In genomic region chr7:43452609-43453008, GRCm38 (mm10) we compare ENCODE assay signal across 10 mouse cellular contexts. TPM values are rescaled to one million over a fixed set of nuclear protein-coding genes. Genes with fewer than 3 reads are reported as not detected.
DNase-seq lines count a peak whose midpoint lies in the region; ATAC-seq and TF ChIP-seq lines count a peak whose summit lies in the region.
"Had no signal": no experiment of that assay in that cellular context is flagged by ENCODE, and none has a peak within 500 bp of the region (broad histone marks: within the 10 kb centered on the region; RNA-seq: fewer than 3 reads in every experiment).

No protein-coding gene starts in this region.

- no peak overlapping the region for H3K9ac ChIP-seq in heart, adult 2 months (ENCODE audit: low read depth, low read length)
- H3K9ac ChIP-seq in liver, adult 2 months (ENCODE audit: low read depth, low read length) = no peak overlapping the region
- no peak overlapping the region for H3K9ac ChIP-seq in intestine, embryonic 16.5 days (ENCODE audit: low read depth, low read length)
- H3K9ac ChIP-seq: neural tube, embryonic 12.5 days had no signal

- no peak overlapping the region for H3K27ac ChIP-seq in heart, adult 2 months
- H3K27ac ChIP-seq in liver, adult 2 months (replicated peaks; ENCODE audit: insufficient read depth, low read depth, low read length) = no peak overlapping the region
- no peak overlapping the region for H3K27ac ChIP-seq in intestine, embryonic 16.5 days (ENCODE audit: low read length)
- H3K27ac ChIP-seq: neural tube, embryonic 12.5 days had no signal

- 50% methylated on average over 4 of the region's 4 CpGs for WGBS in heart, adult 2 months
- WGBS in liver, adult 2 months = 60% methylated on average over 4 of the region's 4 CpGs
- 52% methylated on average over 4 of the region's 4 CpGs for WGBS in intestine, embryonic 16.5 days

- no peaks in the 10 kb centered on the region for H3K27me3 ChIP-seq in heart, adult 2 months (ENCODE audit: control insufficient read depth, insufficient read depth, low read length)
- H3K27me3 ChIP-seq in liver, adult 2 months (ENCODE audit: control insufficient read depth, insufficient read depth, low read length) = no peaks in the 10 kb centered on the region
- no peaks in the 10 kb centered on the region for H3K27me3 ChIP-seq in intestine, embryonic 16.5 days (replicated peaks; ENCODE audit: control insufficient read depth, insufficient read depth, low read length)
- H3K27me3 ChIP-seq: neural tube, embryonic 12.5 days had no signal

- no peak for ATAC-seq in intestine, embryonic 16.5 days

- H3K79me2 ChIP-seq in heart, adult 2 months (replicated peaks; ENCODE audit: control insufficient read depth, insufficient read depth, low read length) = no peaks in the 10 kb centered on the region; the same call in 1 of the 2 replicates
- no peaks in the 10 kb centered on the region; the same call in 1 of the 2 replicates for H3K79me2 ChIP-seq in liver, adult 2 months (ENCODE audit: control insufficient read depth, insufficient read depth, low read length)

- peak; percentile 43 for TF ChIP-seq CTCF in heart, adult 2 months (IDR thresholded peaks at IDR 0.05)
- TF ChIP-seq CTCF in liver, adult 2 months (IDR thresholded peaks at IDR 0.05; ENCODE audit: low read depth, low read length) = peak; percentile 39

- DNase-seq in heart, adult 2 months = no peak
- DNase-seq in heart, adult 11 months = no peak
- DNase-seq in urinary bladder, postnatal 14 days (ENCODE audit: low spot score) = peak; percentile 14
- no peak for DNase-seq in urinary bladder, adult 18-20 months (ENCODE audit: low spot score in 2 of 2)
- DNase-seq in liver, adult 2 months (ENCODE audit: extremely low read depth, low read depth, low spot score) = no peak
- no peak for DNase-seq in testis, postnatal 14 days (ENCODE audit: low spot score)
- DNase-seq in adipocyte (ENCODE audit: low spot score) = no peak

- H3K4me3 ChIP-seq in heart, adult 2 months = no peak overlapping the region
- no peak overlapping the region for H3K4me3 ChIP-seq in liver, adult 2 months (ENCODE audit: insufficient read depth, low read depth, low read length)
- no peak overlapping the region for H3K4me3 ChIP-seq in intestine, embryonic 16.5 days (ENCODE audit: low read length)
- H3K4me3 ChIP-seq: neural tube, embryonic 12.5 days had no signal

- peaks cover 11% of the 10 kb centered on the region; the same call in 1 of the 2 replicates for H3K4me1 ChIP-seq in heart, adult 2 months (ENCODE audit: control insufficient read depth, insufficient read depth, low read length)
- H3K4me1 ChIP-seq in liver, adult 2 months (ENCODE audit: control insufficient read depth, insufficient read depth, low read length) = peaks cover 42% of the 10 kb centered on the region
- H3K4me1 ChIP-seq in intestine, embryonic 16.5 days (ENCODE audit: control insufficient read depth, insufficient read depth, low read length) = no peaks in the 10 kb centered on the region
- H3K4me1 ChIP-seq: neural tube, embryonic 12.5 days had no signal

- H3K36me3 ChIP-seq in heart, adult 2 months (ENCODE audit: control insufficient read depth, insufficient read depth, low read length) = 0 out of 2 replicates have a peak, but pooled peaks cover 2% of the 10 kb centered on the region
- peaks cover 24% of the 10 kb centered on the region for H3K36me3 ChIP-seq in liver, adult 2 months (ENCODE audit: control insufficient read depth, insufficient read depth, low read length)
- H3K36me3 ChIP-seq in intestine, embryonic 16.5 days (ENCODE audit: control insufficient read depth, insufficient read depth, low read length) = peaks cover 13% of the 10 kb centered on the region; the same call in 1 of the 2 replicates

- TF ChIP-seq EP300 in heart, adult 2 months (IDR thresholded peaks at IDR 0.05; ENCODE audit: insufficient read depth, low read depth, low read length) = no peak

- intact Hi-C loops in heart, adult 2 months (cut with DNase I) = no loop called here

- no peak overlapping the region for H3K4me2 ChIP-seq in intestine, embryonic 16.5 days (ENCODE audit: low read depth, low read length)
- H3K4me2 ChIP-seq: neural tube, embryonic 12.5 days had no signal

- no peak for TF ChIP-seq POLR2A in heart, adult 2 months (IDR thresholded peaks at IDR 0.05; ENCODE audit: insufficient read depth, low read depth, low read length)
- TF ChIP-seq POLR2A in liver, adult 2 months (IDR thresholded peaks at IDR 0.05; ENCODE audit: extremely low read depth, insufficient read depth, low read length) = no peak

- H3K9me3 ChIP-seq in intestine, embryonic 16.5 days (ENCODE audit: control insufficient read depth, low read length) = no peaks in the 10 kb centered on the region
- H3K9me3 ChIP-seq: neural tube, embryonic 12.5 days had no signal

RNA-seq across cellular contexts. Expression of gene Gm45233, which starts 8.7 kb away (rescaled TPM):
- total RNA-seq in heart, adult 2 months (2021) = under 1 TPM; 0.73 to 0.82 TPM
- polyA plus RNA-seq in heart, adult 2 months (2012; rRNA removed) = 2.2 and 4.7 TPM in 2 replicates
- not detected in 2 replicates for total RNA-seq in liver, adult 2 months (2014; rRNA removed)
- 0.28 TPM in 1 of 2 replicates, not detected in the other for polyA plus RNA-seq in liver, adult 2 months (2012; rRNA removed)
- polyA plus RNA-seq in intestine, embryonic 16.5 days (2015; fragmentation: Nextera tagmentation; extraction: Ambion mirVana) = 0.20 and 0.32 TPM in 2 replicates

RNA-seq across cellular contexts. Expression of gene Etfb, which starts 8.7 kb away (rescaled TPM):
- 1,000 to 10,000 TPM; 1,250 to 1,384 TPM for total RNA-seq in heart, adult 2 months (2021)
- polyA plus RNA-seq in heart, adult 2 months (2012; rRNA removed) = 731 and 1,097 TPM in 2 replicates
- 473 and 572 TPM in 2 replicates for total RNA-seq in liver, adult 2 months (2014; rRNA removed)
- 330 and 416 TPM in 2 replicates for polyA plus RNA-seq in liver, adult 2 months (2012; rRNA removed)
- 551 and 568 TPM in 2 replicates for polyA plus RNA-seq in intestine, embryonic 16.5 days (2015; fragmentation: Nextera tagmentation; extraction: Ambion mirVana)

RNA-seq across cellular contexts. Expression of gene Vsig10l, which starts 10.3 kb away (rescaled TPM):
- 1 to 10 TPM; 1.0 to 1.1 TPM for total RNA-seq in heart, adult 2 months (2021)
- 3.0 TPM in 2 replicates for polyA plus RNA-seq in heart, adult 2 months (2012; rRNA removed)
- 0.37 and 0.47 TPM in 2 replicates for total RNA-seq in liver, adult 2 months (2014; rRNA removed)
- 0.80 and 1.6 TPM in 2 replicates for polyA plus RNA-seq in liver, adult 2 months (2012; rRNA removed)
- 2.7 and 2.8 TPM in 2 replicates for polyA plus RNA-seq in intestine, embryonic 16.5 days (2015; fragmentation: Nextera tagmentation; extraction: Ambion mirVana)

RNA-seq across cellular contexts. Expression of gene Cldnd2, which starts 12.0 kb away (rescaled TPM):
- not detected for total RNA-seq in heart, adult 2 months (2021)
- polyA plus RNA-seq in heart, adult 2 months (2012; rRNA removed) = not detected in 2 replicates
- not detected in 2 replicates for total RNA-seq in liver, adult 2 months (2014; rRNA removed)
- 0.17 TPM in 1 of 2 replicates, not detected in the other for polyA plus RNA-seq in liver, adult 2 months (2012; rRNA removed)
- polyA plus RNA-seq in intestine, embryonic 16.5 days (2015; fragmentation: Nextera tagmentation; extraction: Ambion mirVana) = not detected in 2 replicates
- total RNA-seq: left cerebral cortex, adult 8-10 months had no signal
- polyA plus RNA-seq: neural tube, embryonic 12.5 days had no signal

RNA-seq across cellular contexts. Expression of gene Nkg7, which starts 15.7 kb away (rescaled TPM):
- not detected for total RNA-seq in heart, adult 2 months (2021)
- polyA plus RNA-seq in heart, adult 2 months (2012; rRNA removed) = 1.6 and 4.9 TPM in 2 replicates
- total RNA-seq in liver, adult 2 months (2014; rRNA removed) = 0.81 and 1.1 TPM in 2 replicates
- 1.7 and 2.5 TPM in 2 replicates for polyA plus RNA-seq in liver, adult 2 months (2012; rRNA removed)
- 4.1 and 4.3 TPM in 2 replicates for polyA plus RNA-seq in intestine, embryonic 16.5 days (2015; fragmentation: Nextera tagmentation; extraction: Ambion mirVana)
- total RNA-seq: left cerebral cortex, adult 8-10 months had no signal
